Mouse (Mus musculus): ENCODE measurements around the gene Pdx1. TPM values are rescaled to one million over a fixed set of nuclear protein-coding genes. Genes with fewer than 3 reads are reported as not detected.
A peak's percentile ranks its signal among the peaks of the same experiment; 100 is the strongest.

Gene Pdx1
- polyA plus RNA-seq, 1 experiment from 2014 or later: 6.7 TPM

- H3K9me3 ChIP-seq (ENCODE audit: control insufficient read depth): no peaks in the 10 kb centered on the region
- peak; percentile 30; the same call in 1 of the 2 replicates for TF ChIP-seq CTCF (IDR thresholded peaks at IDR 0.05; ENCODE audit: low read depth)
- peak overlapping the region; percentile 51 for H3K4me3 ChIP-seq (ENCODE audit: low read depth, low read length)
- peak overlapping the region; percentile 70 for H3K27ac ChIP-seq (ENCODE audit: low read depth, low read length)
- H3K4me2 ChIP-seq (replicated peaks; ENCODE audit: low read depth): peak overlapping the region; percentile 69
- H3K9ac ChIP-seq (ENCODE audit: low read depth, low read length): peak overlapping the region; percentile 17; the same call in 1 of the 2 replicates
- no peaks in the 10 kb centered on the region; the same call in 1 of the 2 replicates for H3K4me1 ChIP-seq (replicated peaks; ENCODE audit: control insufficient read depth, insufficient read depth, low read length)
- H3K36me3 ChIP-seq (ENCODE audit: control insufficient read depth, insufficient read depth): no peaks in the 10 kb centered on the region
- 19% methylated on average over 29 of the region's 29 CpGs for WGBS
- peak; percentile 34; the same call in 1 of the 2 replicates for ATAC-seq
- H3K27me3 ChIP-seq (replicated peaks; ENCODE audit: control insufficient read depth, insufficient read depth, low read length): peaks cover 76% of the 10 kb centered on the region
Observed at GRCm38 (mm10) chr5:147270673-147271655, 1.2 kb downstream of the Pdx1 start.

- Histone ChIP-seq H3K4me3 (ENCODE audit: low read depth, low read length) (peak overlapping the region; percentile 12), H3K4me1 (replicated peaks; ENCODE audit: control insufficient read depth, insufficient read depth, low read length) (no peaks in the 10 kb centered on the region; the same call in 1 of the 2 replicates), H3K9ac (ENCODE audit: low read depth, low read length) (peak overlapping the region; percentile 26; the same call in 1 of the 2 replicates), H3K36me3 (ENCODE audit: control insufficient read depth, insufficient read depth) (no peaks in the 10 kb centered on the region), H3K27me3 (replicated peaks; ENCODE audit: control insufficient read depth, insufficient read depth, low read length) (peaks cover 82% of the 10 kb centered on the region), H3K4me2 (replicated peaks; ENCODE audit: low read depth) (peak overlapping the region; percentile 49; the same call in 1 of the 2 replicates), H3K9me3 (ENCODE audit: control insufficient read depth) (no peaks in the 10 kb centered on the region), H3K27ac (ENCODE audit: low read depth, low read length) (no peak overlapping the region)
- no peak for TF ChIP-seq CTCF (IDR thresholded peaks at IDR 0.05; ENCODE audit: low read depth)
- 30% methylated on average over 12 of the region's 12 CpGs for WGBS
- no peak for ATAC-seq
Observed at GRCm38 (mm10) chr5:147272046-147272807, 2.5 kb downstream of the Pdx1 start.

- no peaks in the 10 kb centered on the region for H3K4me1 ChIP-seq (replicated peaks; ENCODE audit: control insufficient read depth, insufficient read depth, low read length)
- peak overlapping the region; percentile 26; the same call in 1 of the 2 replicates for H3K9ac ChIP-seq (ENCODE audit: low read depth, low read length)
- no peaks in the 10 kb centered on the region for H3K9me3 ChIP-seq (ENCODE audit: control insufficient read depth)
- no peaks in the 10 kb centered on the region for H3K36me3 ChIP-seq (ENCODE audit: control insufficient read depth, insufficient read depth)
- TF ChIP-seq CTCF (IDR thresholded peaks at IDR 0.05; ENCODE audit: low read depth): no peak
- 21% methylated on average over 10 of the region's 10 CpGs for WGBS
- no peak overlapping the region; the same call in 1 of the 2 replicates for H3K4me3 ChIP-seq (ENCODE audit: low read depth, low read length)
- H3K27ac ChIP-seq (ENCODE audit: low read depth, low read length): no peak overlapping the region
- no peak overlapping the region for H3K4me2 ChIP-seq (replicated peaks; ENCODE audit: low read depth)
- ATAC-seq: no peak
- H3K27me3 ChIP-seq (replicated peaks; ENCODE audit: control insufficient read depth, insufficient read depth, low read length): peaks cover 85% of the 10 kb centered on the region
Observed at GRCm38 (mm10) chr5:147272808-147273345, 3.1 kb downstream of the Pdx1 start.

GRCm38 (mm10) chr5:147274174-147275141 lies 4.7 kb downstream of the Pdx1 start:
- H3K36me3 ChIP-seq (ENCODE audit: control insufficient read depth, insufficient read depth): no peaks in the 10 kb centered on the region
- 6% methylated on average over 48 of the region's 48 CpGs for WGBS
- 0 out of 2 replicates have a peak overlapping the region, but pooled peaks have one; percentile 0 for H3K4me3 ChIP-seq (ENCODE audit: low read depth, low read length)
- TF ChIP-seq CTCF (IDR thresholded peaks at IDR 0.05; ENCODE audit: low read depth): no peak
- H3K4me1 ChIP-seq (replicated peaks; ENCODE audit: control insufficient read depth, insufficient read depth, low read length): no peaks in the 10 kb centered on the region
- H3K9me3 ChIP-seq (ENCODE audit: control insufficient read depth): no peaks in the 10 kb centered on the region
- no peak overlapping the region for H3K27ac ChIP-seq (ENCODE audit: low read depth, low read length)
- no peak for ATAC-seq
- H3K4me2 ChIP-seq (replicated peaks; ENCODE audit: low read depth): peak overlapping the region; percentile 50
- H3K9ac ChIP-seq (ENCODE audit: low read depth, low read length): no peak overlapping the region
- peaks cover 86% of the 10 kb centered on the region for H3K27me3 ChIP-seq (replicated peaks; ENCODE audit: control insufficient read depth, insufficient read depth, low read length)

- H3K4me1 ChIP-seq (replicated peaks; ENCODE audit: control insufficient read depth, insufficient read depth, low read length): no peaks in the 10 kb centered on the region
- no peaks in the 10 kb centered on the region for H3K36me3 ChIP-seq (ENCODE audit: control insufficient read depth, insufficient read depth)
- peaks cover 88% of the 10 kb centered on the region for H3K27me3 ChIP-seq (replicated peaks; ENCODE audit: control insufficient read depth, insufficient read depth, low read length)
- no peaks in the 10 kb centered on the region for H3K9me3 ChIP-seq (ENCODE audit: control insufficient read depth)
- WGBS: 20% methylated on average over 3 of the region's 3 CpGs
- H3K9ac ChIP-seq (ENCODE audit: low read depth, low read length): no peak overlapping the region
- no peak overlapping the region for H3K27ac ChIP-seq (ENCODE audit: low read depth, low read length)
- no peak for TF ChIP-seq CTCF (IDR thresholded peaks at IDR 0.05; ENCODE audit: low read depth)
- no peak for ATAC-seq
- no peak overlapping the region for H3K4me2 ChIP-seq (replicated peaks; ENCODE audit: low read depth)
- H3K4me3 ChIP-seq (ENCODE audit: low read depth, low read length): no peak overlapping the region
Observed at GRCm38 (mm10) chr5:147275761-147276160, 6.0 kb downstream of the Pdx1 start.
